Mouse (Mus musculus) heart, adult 2 months (tissue): Measurements from ENCODE around the gene Safb. TPM values are rescaled to one million over a fixed set of nuclear protein-coding genes. Genes with fewer than 3 reads are reported as not detected.
A peak's percentile ranks its signal among the peaks of the same experiment; 100 is the strongest.

Experiments used
- DNase-seq, 2 experiments: peaks; one replicate each; pipeline ENCODE4 v3.0.0; 2021
- H3K27ac ChIP-seq: fragments of 200-600 bp; 2 replicates; pipeline ENCODE4 v1.8.1; 2022
- H3K27me3 ChIP-seq: fragments of 200-500 bp; 2 replicates; pipeline ENCODE4 v1.6.1; 2012; ENCODE audit warnings: mild to moderate bottlenecking, low read length, inconsistent platforms, mixed read lengths; ENCODE audit not compliant: control insufficient read depth, insufficient read depth
- H3K36me3 ChIP-seq: fragments of 200-500 bp; 2 replicates; pipeline ENCODE4 v1.6.1; 2012; ENCODE audit warnings: low read length, inconsistent platforms; ENCODE audit not compliant: control insufficient read depth, insufficient read depth
- H3K4me1 ChIP-seq: fragments of 200-500 bp; 2 replicates; pipeline ENCODE4 v1.6.1; 2011; ENCODE audit warnings: low read length; ENCODE audit not compliant: control insufficient read depth, insufficient read depth
- H3K4me3 ChIP-seq: fragments of 200-600 bp; 2 replicates; pipeline ENCODE4 v1.8.1; 2022
- H3K79me2 ChIP-seq: fragments of 200-500 bp; replicated peaks from 2 replicates; pipeline ENCODE4 v1.6.1; 2012; ENCODE audit warnings: mild to moderate bottlenecking, inconsistent platforms, low read length, moderate library complexity, mixed read lengths; ENCODE audit not compliant: control insufficient read depth, insufficient read depth
- H3K9ac ChIP-seq: fragments of 200-500 bp; 2 replicates; pipeline ENCODE4 v1.6.1; 2012; ENCODE audit warnings: low read depth, mild to moderate bottlenecking, control low read depth, inconsistent platforms, low read length, mixed read lengths
- CTCF ChIP-seq: fragments of 200-600 bp; IDR thresholded peaks from 2 replicates; pipeline ENCODE4 v1.8.1; 2022; ENCODE audit warnings: antibody characterized with exemption, mild to moderate bottlenecking, moderate library complexity
- EP300 ChIP-seq: fragments of 200-500 bp; IDR thresholded peaks from 2 replicates; pipeline ENCODE4 v1.6.1; 2011; ENCODE audit warnings: low read depth, low read length, control low read depth; ENCODE audit not compliant: insufficient read depth
- POLR2A ChIP-seq: fragments of 200-500 bp; IDR thresholded peaks from 2 replicates; pipeline ENCODE4 v1.6.1; 2011; ENCODE audit warnings: mild to moderate bottlenecking, low read depth, low read length, control low read depth; ENCODE audit not compliant: insufficient read depth
- WGBS: fragments of 180-500 bp; shearing (Covaris S2); methylation state at CpG from one replicate; pipeline ENCODE4 v1.1.7; 2018; 5-methylcytosine and 5-hydroxymethylcytosine counted together
- intact Hi-C: fragments of 180-260 bp; cut with DNase I; formaldehyde crosslinking; loops from one replicate; pipeline ENCODE4 v1.15.1; 2025
- polyA plus RNA-seq: library from polyadenylated mRNA; depleted of rRNA; stranded (reverse); fragments of >200 nt; gene quantifications from 2 replicates; pipeline ENCODE4 v1.2.3, GENCODE M21; 2012
- total RNA-seq, 2 experiments: library from RNA; stranded (reverse); gene quantifications; 2 replicates each; pipeline ENCODE4 v1.2.3; 2021

The Safb gene
- total and polyA plus RNA-seq, 3 experiments = 57.5 to 69.1 (median 61.3) TPM

GRCm38 (mm10) chr17:56543684-56544224 lies 40.9 kb upstream of the Safb start:
- H3K9ac ChIP-seq = no peak overlapping the region
- no peak for DNase-seq
- no peaks in the 10 kb centered on the region for H3K27me3 ChIP-seq
- WGBS = 78% methylated on average over 3 of the region's 3 CpGs
- H3K4me1 ChIP-seq = no peaks in the 10 kb centered on the region
- H3K4me3 ChIP-seq = no peak overlapping the region
- no peaks in the 10 kb centered on the region for H3K79me2 ChIP-seq
- TF ChIP-seq POLR2A (no peak), EP300 (no peak), CTCF (no peak)
- intact Hi-C loops = no loop called here
- H3K27ac ChIP-seq = no peak overlapping the region
- H3K36me3 ChIP-seq = no peaks in the 10 kb centered on the region

GRCm38 (mm10) chr17:56544699-56545387 lies 39.8 kb upstream of the Safb start:
- intact Hi-C loops = no loop called here
- no peak overlapping the region for H3K4me3 ChIP-seq
- no peaks in the 10 kb centered on the region for H3K36me3 ChIP-seq
- 82% methylated on average over 7 of the region's 7 CpGs for WGBS
- H3K4me1 ChIP-seq = no peaks in the 10 kb centered on the region
- H3K79me2 ChIP-seq = no peaks in the 10 kb centered on the region
- H3K9ac ChIP-seq = no peak overlapping the region
- H3K27me3 ChIP-seq = no peaks in the 10 kb centered on the region
- TF ChIP-seq POLR2A = no peak
- no peak for TF ChIP-seq EP300
- no peak for TF ChIP-seq CTCF
- peak in 1 of 2 experiments; percentile 0 for DNase-seq
- H3K27ac ChIP-seq = no peak overlapping the region

DNA sequence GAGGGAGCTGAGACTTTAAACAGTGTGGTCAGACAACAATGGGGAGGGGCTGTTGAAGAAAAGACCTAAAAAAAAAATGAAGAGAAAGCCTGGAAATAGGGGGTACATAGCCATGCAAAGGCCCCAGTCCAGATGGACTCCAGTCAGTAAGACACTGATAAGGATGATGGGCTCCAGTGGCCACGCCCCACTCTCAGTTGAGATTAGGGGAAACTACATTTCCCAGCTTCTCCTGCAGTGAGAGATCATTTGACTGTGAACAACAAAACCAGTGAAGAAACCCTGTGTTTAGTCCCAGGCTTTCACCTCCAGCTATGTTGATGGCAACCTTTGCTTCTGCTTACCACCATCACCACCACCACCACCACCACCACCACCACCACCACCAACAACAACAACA lies 38.7 kb upstream of the Safb start:
- no peak overlapping the region for H3K4me3 ChIP-seq
- H3K27me3 ChIP-seq = no peaks in the 10 kb centered on the region
- H3K79me2 ChIP-seq = no peaks in the 10 kb centered on the region
- H3K4me1 ChIP-seq = no peaks in the 10 kb centered on the region
- H3K27ac ChIP-seq = no peak overlapping the region
- 58% methylated on average over 1 of the region's 1 CpGs for whole genome bisulfite sequencing
- DNase-seq = no peak
- intact Hi-C loops = no loop called here
- TF ChIP-seq EP300 (no peak), POLR2A (no peak), CTCF (no peak)
- H3K36me3 ChIP-seq = no peaks in the 10 kb centered on the region
- H3K9ac ChIP-seq = no peak overlapping the region

DNA sequence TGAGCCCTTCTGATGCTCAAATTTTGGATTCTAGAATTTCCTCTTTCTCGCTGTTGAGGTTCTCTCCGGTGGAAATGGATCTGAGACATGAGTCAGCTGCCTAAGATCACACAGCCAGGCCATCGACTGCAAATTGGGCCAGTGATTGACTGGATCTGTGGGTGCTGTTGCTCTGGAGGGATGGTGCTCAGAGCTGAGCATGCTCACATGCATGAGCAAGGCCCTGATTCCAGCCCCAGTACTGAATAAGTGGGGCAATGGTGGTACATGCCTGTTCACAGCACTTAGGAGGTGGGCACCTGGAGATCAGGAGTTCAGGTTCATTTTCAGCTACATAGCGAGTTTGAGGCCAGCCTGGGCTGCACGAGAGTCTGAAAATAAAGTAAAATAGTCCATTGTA lies 38.0 kb upstream of the Safb start:
- no peak overlapping the region for H3K9ac ChIP-seq
- TF ChIP-seq POLR2A (no peak), CTCF (no peak), EP300 (no peak)
- DNase-seq = peak in 1 of 2 experiments; percentile 1
- H3K36me3 ChIP-seq = no peaks in the 10 kb centered on the region
- H3K27ac ChIP-seq = no peak overlapping the region
- intact Hi-C loops = no loop called here
- H3K4me1 ChIP-seq = no peaks in the 10 kb centered on the region
- H3K27me3 ChIP-seq = no peaks in the 10 kb centered on the region
- 82% methylated on average over 5 of the region's 5 CpGs for WGBS
- no peak overlapping the region for H3K4me3 ChIP-seq
- no peaks in the 10 kb centered on the region for H3K79me2 ChIP-seq

DNA sequence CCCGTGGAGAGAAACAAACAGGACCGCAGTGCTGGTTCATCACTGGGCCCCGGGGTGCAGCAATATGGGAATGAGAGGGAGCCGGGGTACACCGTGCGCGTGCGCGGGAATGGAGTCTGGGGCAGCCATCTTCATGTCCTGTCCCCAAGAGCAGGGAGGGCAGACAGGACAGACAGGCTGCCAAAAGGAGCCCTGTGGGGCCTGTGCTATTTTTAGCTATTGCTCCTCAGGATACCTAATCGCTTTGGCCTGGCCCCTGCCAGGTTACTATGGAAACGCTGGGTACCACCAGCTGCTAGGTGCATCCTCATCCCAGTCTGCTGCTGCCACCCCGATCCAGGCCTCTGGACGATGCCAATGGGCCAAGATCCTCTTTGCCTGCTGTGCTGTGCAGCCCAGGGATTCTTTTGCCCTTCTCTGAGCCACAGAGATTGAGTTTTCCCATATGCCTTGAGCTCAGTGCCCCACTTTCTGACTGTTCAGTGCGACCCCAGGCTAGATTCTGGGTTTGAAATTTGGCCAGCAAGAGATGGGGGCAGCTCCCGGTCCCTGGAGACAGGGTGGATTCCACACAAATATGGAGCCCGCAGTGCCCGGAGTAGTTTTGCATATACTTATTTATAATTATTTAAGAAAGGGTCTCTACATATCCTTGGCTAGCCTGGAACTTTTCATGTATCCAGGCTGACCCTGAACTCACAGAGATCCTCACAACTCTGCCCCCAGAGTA lies 37.3 kb upstream of the Safb start:
- no peaks in the 10 kb centered on the region for H3K4me1 ChIP-seq
- H3K27me3 ChIP-seq = no peaks in the 10 kb centered on the region
- TF ChIP-seq POLR2A (no peak), CTCF (no peak), EP300 (no peak)
- no peaks in the 10 kb centered on the region for H3K79me2 ChIP-seq
- DNase-seq = peak in 1 of 2 experiments; percentile 30
- intact Hi-C loops = no loop called here
- H3K36me3 ChIP-seq = no peaks in the 10 kb centered on the region
- no peak overlapping the region for H3K27ac ChIP-seq
- 56% methylated on average over 17 of the region's 17 CpGs for WGBS
- H3K9ac ChIP-seq = no peak overlapping the region
- H3K4me3 ChIP-seq = no peak overlapping the region

DNA sequence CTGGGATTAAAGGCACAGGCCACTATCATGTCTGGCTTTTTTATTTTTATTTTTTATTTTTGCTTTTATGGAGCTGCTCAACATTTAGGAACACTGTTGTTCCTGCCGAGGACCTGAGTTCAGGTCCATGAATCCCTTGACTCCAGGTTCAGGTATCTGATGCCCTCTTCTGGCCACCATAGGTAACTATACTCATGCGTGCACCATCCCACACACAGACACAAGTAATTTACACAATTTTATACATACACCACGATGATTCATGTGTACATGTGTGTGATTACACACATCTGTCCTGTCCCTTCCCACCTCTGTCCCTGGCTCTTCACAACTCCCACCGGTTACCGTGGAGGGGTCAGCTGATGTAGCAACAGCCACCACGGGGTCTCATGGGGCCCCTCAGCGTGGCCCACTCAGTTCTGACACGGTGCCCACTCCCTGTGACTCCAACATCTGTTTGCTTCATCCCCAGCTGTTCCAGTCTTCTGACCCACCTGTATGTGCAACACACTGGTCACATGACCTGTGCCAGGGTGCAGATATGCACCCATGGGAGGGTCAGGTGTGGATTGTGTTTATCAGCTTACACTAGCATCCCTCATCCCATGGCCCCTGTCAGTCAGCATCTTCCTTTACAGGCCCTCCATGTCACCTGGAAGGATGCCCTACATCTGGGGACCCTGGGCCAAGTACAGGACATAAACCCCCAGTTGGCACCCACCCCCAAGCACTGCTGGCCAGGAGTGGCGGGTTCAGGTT lies 36.6 kb upstream of the Safb start:
- Histone ChIP-seq H3K36me3 (no peaks in the 10 kb centered on the region), H3K27me3 (no peaks in the 10 kb centered on the region), H3K79me2 (no peaks in the 10 kb centered on the region), H3K4me1 (no peaks in the 10 kb centered on the region), H3K4me3 (no peak overlapping the region), H3K27ac (no peak overlapping the region), H3K9ac (no peak overlapping the region)
- peak in 1 of 2 experiments; percentile 1 for DNase-seq
- TF ChIP-seq POLR2A (no peak), CTCF (peak; percentile 22), EP300 (no peak)
- WGBS = 77% methylated on average over 9 of the region's 9 CpGs
- intact Hi-C loops = no loop called here
